Mouse (Mus musculus) right cerebral cortex, postnatal 36 days (tissue): Measurements from ENCODE around the gene Ifnlr1.
A peak's percentile ranks its signal among the peaks of the same experiment; 100 is the strongest.
"Not testable (repeated sequence)": the region's sequence is repeated elsewhere in the genome, so short reads cannot be mapped to it uniquely, and the experiment has no call there.

Experiments
- DNase-seq, 2 experiments: peaks; one replicate each; pipeline ENCODE4 v3.0.0; 2022; ENCODE audit warnings: low spot score in 2 of 2, mixed read lengths in 1 of 2

The Ifnlr1 gene

GRCm38 (mm10) chr4:135684731-135685130 lies 1.4 kb upstream of the Ifnlr1 start:
- DNase-seq, result no peak

DNA sequence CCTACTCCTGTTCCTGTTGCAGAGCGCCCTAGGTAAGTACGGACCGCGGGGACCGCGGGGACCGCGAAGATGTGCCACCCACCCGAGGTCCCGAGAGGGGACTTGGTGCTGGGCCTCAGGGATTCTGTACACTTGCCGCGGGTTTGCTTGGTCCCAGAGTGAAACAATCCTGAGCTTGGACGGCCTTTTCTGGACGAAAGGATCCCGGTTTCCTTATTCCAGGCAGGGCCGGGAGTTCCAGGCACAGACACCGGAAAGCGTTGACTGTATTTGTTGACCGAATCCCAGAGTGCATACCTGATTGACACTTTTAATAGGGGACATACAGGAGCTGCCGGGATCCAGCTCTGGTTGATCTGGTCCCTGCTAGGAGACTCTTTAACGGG lies 474 bp downstream of the Ifnlr1 start:
- no peak for DNase-seq

- no peak for DNase-seq
Observed at GRCm38 (mm10) chr4:135689797-135690196, 3.7 kb downstream of the Ifnlr1 start.

GRCm38 (mm10) chr4:135690241-135690640 lies 4.2 kb downstream of the Ifnlr1 start:
- DNase-seq, result no peak

DNA sequence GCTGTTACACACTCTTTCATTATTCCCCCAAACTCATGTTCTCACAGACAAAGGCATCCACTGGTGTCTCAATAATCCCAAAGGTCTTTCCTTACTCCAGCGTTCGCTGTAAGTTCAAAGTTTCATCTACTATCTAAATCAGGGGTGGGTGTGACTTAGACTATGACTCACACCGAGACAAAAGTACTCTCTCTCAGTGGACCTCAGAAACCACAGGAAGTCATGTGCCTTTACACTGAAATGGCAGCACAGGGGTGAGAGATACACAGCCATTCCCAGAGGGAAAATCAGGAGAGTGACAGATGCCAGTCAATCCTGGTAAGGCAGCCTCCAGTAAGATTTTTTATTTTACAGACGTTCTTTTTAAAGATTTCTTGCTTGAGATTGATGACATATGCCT lies 6.8 kb downstream of the Ifnlr1 start:
- DNase-seq, result no peak

GRCm38 (mm10) chr4:135698498-135698897 lies 12.4 kb downstream of the Ifnlr1 start:
- no peak for DNase-seq

DNA sequence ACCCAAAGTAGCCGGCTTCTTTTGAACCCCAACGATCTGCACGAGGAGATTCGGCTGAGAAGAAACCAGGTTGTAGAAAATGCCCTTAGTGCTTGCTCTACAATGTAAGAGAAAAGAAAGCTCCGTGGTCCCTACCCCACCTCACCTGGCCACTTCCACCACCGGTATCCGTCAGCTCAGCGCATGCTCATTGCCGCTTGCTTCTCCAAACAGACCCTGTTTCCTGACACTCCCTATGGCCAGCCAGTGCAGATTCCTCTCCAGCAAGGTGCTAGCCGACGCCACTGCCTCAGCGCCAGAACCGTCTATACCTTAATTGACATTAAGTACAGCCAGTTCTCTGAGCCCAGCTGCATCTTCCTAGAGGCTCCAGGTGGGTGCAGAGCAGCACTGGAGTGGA lies 17.4 kb downstream of the Ifnlr1 start:
- DNase-seq, result no peak

GRCm38 (mm10) chr4:135704016-135704415 lies 17.9 kb downstream of the Ifnlr1 start:
- no peak for DNase-seq

DNA sequence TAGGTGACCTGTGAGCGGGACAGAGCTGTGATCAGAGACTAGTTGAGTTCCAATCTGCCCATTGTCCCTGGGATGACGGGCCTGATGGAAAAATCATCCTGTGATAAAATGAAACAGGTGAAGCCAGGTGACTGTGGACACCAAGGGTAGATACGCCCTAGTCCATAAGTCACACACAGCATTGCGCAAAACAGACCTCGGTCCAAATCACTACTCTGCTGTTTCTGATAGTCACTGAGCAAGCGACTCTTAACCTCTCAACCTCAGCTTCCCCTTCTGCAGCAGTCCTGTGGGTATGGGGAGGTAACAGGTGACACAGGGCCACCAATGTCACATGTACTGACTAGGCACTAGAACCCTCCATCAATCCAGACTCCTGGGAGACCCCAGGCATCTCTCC lies 20.0 kb downstream of the Ifnlr1 start:
- no peak for DNase-seq

DNA sequence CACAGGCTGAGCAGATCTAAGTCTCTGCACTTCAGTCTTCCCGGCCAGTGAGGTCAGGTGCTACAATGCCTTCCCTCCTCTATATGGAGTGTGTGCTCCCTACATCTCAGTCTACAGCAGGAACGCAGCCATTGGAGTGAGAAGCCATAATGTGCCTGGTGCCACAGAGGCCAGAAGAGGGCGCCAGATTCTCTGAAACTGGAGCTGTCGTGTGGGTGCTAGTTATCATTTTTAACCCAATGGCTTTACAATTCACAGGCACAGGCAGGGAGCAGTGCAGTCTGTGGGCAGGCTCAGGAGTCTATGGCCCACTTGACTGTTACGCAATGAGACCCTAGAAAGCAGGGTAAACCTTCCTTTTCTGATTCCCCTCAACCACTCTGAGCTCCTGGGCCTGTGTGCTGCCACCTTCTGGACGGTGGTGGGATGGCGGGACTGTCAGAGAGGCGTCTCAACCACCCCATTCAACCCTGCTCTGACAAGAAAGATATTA lies 23.0 kb downstream of the Ifnlr1 start:
- peak; percentile 14 to 26 for DNase-seq

DNA sequence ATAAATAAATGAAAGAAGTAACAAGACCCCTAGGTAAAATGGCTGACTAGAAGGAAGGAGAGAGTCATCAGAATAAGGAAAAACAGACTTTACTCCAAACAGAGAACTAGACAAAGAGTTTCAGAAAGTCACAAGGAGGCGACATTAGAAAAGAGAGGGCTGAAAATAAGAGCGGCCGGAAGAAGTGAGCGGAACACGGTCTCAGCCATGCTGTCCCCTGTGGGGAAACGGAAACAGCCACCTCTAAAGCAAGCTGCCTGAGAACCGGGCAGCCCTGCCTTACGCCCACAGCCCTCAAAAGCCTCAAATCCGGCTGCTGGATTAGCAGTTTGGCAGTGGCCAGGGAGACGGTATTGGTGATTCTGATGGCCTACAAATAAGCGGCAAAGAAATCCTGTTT lies 23.5 kb downstream of the Ifnlr1 start:
- no peak for DNase-seq

DNA sequence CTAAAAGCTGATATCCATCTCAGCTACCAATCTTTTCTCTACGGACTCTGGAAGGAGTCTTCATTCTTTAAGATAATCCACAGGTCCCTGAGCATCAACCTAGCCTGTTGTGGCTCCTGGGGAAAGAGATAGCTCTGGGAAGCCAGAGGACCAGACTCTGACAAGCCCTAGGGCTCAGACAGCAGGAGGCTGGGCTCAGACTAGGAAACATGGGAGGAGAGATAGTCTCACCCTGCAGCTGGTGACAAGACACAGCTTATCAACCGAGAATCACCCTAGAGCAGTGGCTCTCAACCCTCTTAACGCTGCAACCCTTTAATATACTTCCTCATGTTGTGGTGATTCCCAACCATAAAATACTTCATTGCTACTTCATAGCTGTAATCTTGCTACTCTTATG lies 24.3 kb downstream of the Ifnlr1 start:
- DNase-seq, result no peak

- DNase-seq, result peak; percentile 20 to 28
Observed at GRCm38 (mm10) chr4:135714776-135715175, 28.7 kb downstream of the Ifnlr1 start.

GRCm38 (mm10) chr4:135716438-135716837 lies 30.4 kb downstream of the Ifnlr1 start:
- DNase-seq, result not testable (repeated sequence)

- DNase-seq, result no peak
Observed at GRCm38 (mm10) chr4:135722540-135723290, 36.6 kb downstream of the Ifnlr1 start.

DNA sequence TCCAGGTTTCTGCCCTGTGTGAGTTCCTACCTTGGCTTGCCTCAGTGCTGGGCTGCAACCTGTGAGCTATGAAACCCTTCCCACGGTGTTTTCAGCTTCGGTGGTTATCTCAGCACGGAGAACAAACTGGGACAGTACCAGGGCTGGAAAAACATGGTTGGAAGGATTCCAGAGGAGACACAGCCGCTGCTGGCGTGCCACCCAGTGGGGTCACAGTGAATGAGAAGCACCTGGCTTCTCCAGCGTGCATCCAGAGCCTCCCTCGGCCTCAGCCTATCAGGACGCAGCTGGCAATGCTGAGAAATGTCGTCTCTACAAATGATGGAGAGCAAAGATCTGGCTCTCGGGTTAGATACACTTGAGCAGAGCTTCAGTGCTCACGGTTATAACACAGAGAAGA lies 40.3 kb downstream of the Ifnlr1 start:
- DNase-seq, result no peak

DNA sequence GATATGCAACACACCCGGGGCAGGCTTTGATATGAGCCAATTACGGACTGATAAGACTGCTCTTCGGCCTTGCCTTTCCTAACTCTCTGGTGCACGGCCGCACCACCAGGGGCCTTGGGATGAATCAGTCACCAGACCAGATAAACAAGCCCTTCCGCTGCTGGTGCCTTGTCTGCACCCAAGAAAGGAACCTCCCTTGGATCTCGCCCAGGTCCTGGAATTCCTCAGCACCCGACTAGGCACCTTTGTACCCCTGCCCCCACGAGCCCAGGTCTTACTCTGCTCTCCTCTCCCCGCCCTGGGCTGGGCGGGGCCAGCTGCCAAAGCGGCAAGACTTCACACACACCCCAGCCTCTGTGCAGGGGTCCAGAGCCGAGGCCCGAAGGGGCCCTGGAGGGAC lies 41.7 kb downstream of the Ifnlr1 start, which contains the start of gene Il22ra1:
Gene Il22ra1 (plus strand): TSS at position 356 of the 400 bp plus-strand sequence.
- no peak for DNase-seq

GRCm38 (mm10) chr4:135730204-135730603 lies 44.1 kb downstream of the Ifnlr1 start:
- peak in 1 of 2 experiments; percentile 9 for DNase-seq

DNA sequence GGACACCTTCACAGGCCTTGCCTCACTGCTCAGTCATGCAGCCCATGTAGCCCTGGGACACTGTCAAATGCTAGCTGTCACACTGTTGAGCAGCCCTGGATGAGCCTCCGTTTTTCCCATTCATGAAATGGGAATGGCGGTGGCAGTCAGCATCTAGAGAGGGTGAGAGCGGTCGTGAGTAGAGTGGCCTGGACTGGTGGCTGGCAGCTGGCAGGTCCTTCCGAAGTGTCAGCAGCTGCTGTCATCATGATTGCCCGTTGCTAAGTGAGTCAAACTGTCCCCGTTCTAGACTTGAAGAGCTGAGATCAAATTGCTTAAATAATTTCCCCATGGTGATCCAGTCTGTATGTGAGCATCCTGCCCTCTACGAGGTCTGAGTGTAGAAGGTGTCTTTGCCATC lies 44.9 kb downstream of the Ifnlr1 start:
- no peak for DNase-seq

- peak; percentile 8 to 37 for DNase-seq
Observed at GRCm38 (mm10) chr4:135733901-135734300, 47.8 kb downstream of the Ifnlr1 start.

- DNase-seq, result no peak
Observed at GRCm38 (mm10) chr4:135736903-135737302, 50.8 kb downstream of the Ifnlr1 start.

- no peak for DNase-seq
Observed at GRCm38 (mm10) chr4:135738237-135738636, 52.1 kb downstream of the Ifnlr1 start.

DNA sequence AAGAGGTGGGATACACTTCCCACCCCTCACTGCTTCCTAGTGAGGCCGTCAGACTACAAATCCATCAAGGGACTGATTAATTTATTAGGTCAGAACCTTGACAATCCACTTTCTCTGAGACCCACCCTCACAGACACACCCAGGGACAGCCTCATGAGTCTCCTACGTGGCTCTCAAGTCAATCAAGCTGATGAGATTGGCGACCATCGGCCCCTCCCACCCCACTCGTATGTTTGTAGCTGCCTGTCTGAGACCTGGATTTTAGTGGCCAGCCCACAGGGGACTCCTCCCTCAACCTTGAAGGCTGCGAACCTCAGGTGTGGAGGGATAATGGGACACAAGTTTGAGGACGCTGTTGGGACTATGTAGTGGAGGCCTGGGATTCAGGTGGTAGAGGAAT lies 53.1 kb downstream of the Ifnlr1 start:
- no peak for DNase-seq

DNA sequence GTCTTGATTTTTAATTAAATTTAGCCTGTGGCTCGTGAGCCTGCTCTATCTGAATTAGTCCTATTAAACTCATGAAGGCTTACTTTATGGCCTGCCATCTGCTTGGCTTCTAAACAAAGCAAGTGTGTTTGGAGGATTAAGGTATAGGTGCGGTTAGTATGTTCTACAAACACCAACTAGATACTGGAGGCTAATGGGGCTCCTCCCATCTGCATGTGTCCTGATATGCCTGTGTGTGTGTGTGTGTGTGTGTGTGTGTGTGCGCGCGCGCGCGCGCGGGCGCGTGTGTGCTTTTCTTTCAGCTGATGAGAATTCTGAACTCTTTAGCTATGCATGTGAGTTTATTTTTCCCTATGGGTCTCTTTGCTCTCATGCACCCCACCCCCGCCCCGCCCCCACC lies 53.6 kb downstream of the Ifnlr1 start:
- no peak for DNase-seq
